Mouse (Mus musculus): ENCODE data around the gene Acsl5. TPM values are rescaled to one million over a fixed set of nuclear protein-coding genes. Genes with fewer than 3 reads are reported as not detected.
A peak's percentile ranks its signal among the peaks of the same experiment; 100 is the strongest.

Gene Acsl5
- total RNA-seq, 2 experiments from 2014 or later = 34.4 to 34.9 TPM

DNA sequence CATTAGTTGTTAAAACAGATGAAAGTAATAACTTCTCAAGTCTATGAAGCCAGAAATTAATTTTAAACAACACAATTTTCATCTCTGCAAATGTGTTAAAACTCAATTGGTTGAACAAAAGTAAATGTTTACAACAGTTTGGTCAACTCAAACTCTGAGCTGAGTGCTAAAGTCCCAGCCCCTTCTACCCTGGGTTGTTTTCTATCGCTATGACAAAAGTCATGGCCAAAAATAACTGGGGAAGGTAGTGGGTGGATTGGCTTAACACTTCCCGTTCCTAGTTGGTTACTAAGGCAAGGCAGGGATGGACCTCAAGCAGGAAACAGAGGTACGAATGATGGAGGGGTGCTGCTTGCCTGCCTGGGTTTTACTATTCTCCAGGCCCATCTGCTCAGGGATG is 25.0 kb downstream of the Acsl5 start:
- no peak for DNase-seq (ENCODE audit: low spot score in 2 of 2)

DNA sequence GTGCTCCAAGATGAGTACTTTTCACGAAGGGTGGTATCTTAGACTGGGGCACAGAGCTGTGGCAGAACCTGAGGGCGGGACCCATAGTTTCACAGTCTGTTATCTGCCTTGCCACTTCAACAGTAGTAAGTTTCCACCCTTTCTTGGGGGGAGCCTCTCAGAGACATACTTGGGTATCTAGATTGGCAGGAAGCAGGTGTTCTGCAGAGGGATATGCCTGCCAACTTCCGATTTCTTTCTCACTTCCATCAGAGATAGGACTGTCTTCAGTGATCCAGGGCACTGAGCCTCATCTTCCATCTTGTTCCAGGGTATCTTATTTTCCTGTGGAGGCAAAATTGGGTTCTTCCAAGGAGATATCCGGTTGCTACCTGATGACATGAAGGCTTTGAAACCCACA is 32.4 kb downstream of the Acsl5 start:
- DNase-seq (ENCODE audit: low spot score in 2 of 2) = no peak

DNA sequence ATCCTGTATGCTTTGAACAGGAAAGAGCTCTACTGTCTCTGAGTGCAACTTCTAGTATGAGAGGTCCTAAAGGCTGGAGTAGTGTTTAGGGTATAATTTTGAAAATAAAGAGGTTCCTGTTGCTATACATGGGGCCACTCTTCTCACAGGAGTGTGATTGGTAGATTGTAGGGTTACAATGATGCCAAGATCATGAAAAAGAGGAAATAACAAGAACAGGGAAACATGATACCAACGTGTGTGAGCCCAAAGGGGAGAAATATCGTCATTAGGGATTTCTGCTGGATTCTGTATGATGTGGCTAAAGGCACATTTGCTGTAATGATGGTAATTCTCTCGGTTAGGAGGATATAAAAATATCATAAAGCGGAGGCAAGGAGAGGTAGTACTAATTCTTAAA is 34.3 kb downstream of the Acsl5 start:
- DNase-seq (ENCODE audit: low spot score in 2 of 2) = no peak

GRCm38 (mm10) chr19:55288974-55289373 is 37.2 kb downstream of the Acsl5 start:
- DNase-seq (ENCODE audit: low spot score in 2 of 2) = no peak

- no peak for DNase-seq (ENCODE audit: low spot score in 2 of 2)
Observed at GRCm38 (mm10) chr19:55290621-55291270, 39.0 kb downstream of the Acsl5 start.

GRCm38 (mm10) chr19:55292210-55292850 is 40.6 kb downstream of the Acsl5 start:
- no peak for DNase-seq (ENCODE audit: low spot score in 2 of 2)

GRCm38 (mm10) chr19:55293175-55293574 is 41.4 kb downstream of the Acsl5 start:
- no peak for DNase-seq (ENCODE audit: low spot score in 2 of 2)

DNA sequence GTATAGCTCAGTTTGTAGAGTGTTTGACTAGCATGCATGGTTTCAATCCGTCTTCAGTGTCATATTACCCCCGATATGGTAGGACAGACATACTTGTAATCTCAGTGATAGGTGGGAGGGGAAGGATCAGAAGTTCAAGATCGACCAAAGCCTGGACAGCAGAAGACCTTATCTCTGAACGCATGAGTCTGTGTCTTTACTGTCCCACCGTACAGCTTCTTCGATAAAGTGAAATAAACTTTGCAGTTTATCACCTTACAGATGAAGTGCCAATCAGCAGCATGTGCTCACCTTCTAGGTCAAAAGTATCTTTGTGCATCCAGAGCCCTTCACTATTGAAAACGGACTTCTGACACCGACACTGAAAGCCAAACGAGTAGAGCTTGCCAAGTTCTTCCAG is 43.3 kb downstream of the Acsl5 start:
- DNase-seq (ENCODE audit: low spot score in 2 of 2) = no peak

DNA sequence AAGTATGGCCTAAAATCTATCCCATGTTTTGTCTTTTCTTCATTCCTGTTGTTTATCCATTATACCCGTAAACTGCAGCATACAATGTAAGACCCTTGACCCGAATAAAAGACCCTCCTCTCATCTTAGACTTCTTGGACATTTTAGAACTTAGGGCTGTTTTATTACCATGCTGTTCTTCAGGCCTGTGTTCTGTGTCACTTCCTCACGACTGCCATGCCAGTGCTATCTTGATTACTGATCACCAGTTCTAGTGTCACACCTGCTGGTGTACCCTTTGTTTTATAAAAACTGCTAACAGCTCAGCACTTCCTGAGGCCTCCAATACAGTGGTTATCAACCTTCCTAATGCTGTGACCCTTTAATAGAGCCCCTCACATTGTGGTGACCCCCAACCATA is 43.8 kb downstream of the Acsl5 start:
- DNase-seq (ENCODE audit: low spot score in 2 of 2) = no peak

DNA sequence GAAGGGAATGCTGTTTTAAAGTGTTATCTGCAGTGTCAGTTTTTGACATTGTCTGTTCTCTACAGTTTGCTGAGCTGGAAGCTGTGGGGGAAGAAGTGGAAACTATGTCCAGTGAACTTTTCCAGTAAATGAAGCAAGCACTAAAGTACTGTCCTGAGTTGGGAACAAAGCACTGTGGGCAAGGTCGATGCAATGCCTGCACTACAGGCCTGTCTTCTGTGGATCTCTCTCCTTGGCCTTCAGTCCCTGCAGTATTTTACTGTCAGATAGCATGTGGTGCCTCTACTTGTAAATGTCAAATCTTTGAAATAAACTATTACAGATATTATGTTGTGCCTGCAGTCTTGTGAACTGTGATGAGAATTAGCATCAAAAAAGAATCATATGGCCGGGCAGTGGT is 44.6 kb downstream of the Acsl5 start:
- no peak for DNase-seq (ENCODE audit: low spot score in 2 of 2)

DNA sequence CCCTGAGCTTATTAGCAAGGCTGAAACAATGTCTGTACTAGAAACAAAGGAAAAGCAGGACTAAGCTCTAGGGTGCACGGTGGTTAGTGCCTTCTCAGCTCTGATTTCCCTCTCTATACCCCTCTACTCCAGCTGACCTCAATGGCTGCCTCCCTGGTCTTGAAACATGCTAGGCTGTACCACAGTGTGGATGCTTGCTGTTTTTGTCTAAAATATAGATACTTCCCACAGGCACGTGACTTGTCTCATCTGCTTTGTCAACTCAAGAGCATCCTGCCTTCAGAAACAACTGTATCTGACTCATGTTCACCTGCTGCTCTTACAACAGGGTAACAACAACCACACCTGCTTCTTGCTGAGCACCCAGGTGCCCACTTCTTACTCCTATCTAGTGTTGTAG is 45.8 kb downstream of the Acsl5 start:
- no peak for DNase-seq (ENCODE audit: low spot score in 2 of 2)

DNA sequence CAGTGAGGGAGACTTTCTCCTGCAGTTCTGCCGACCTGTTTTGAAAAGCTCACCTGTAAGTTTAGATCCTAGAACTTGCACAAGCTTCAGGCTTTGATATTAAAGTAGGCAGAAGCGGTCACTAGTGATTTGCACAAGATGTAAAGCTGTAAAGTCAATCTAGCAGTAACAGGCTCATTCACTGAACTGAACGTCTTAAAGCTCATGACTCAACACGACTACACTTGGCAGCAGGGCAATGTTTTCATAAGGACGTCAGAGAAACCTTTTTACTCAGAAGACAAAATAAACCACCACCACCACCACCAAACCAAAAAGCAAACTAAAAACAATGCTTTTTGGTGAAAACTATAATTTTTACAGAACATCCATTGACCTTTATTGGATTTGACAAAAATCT is 46.2 kb downstream of the Acsl5 start:
- no peak for DNase-seq (ENCODE audit: low spot score in 2 of 2)

GRCm38 (mm10) chr19:55299378-55299777 is 47.6 kb downstream of the Acsl5 start:
- no peak for DNase-seq (ENCODE audit: low spot score in 2 of 2)

DNA sequence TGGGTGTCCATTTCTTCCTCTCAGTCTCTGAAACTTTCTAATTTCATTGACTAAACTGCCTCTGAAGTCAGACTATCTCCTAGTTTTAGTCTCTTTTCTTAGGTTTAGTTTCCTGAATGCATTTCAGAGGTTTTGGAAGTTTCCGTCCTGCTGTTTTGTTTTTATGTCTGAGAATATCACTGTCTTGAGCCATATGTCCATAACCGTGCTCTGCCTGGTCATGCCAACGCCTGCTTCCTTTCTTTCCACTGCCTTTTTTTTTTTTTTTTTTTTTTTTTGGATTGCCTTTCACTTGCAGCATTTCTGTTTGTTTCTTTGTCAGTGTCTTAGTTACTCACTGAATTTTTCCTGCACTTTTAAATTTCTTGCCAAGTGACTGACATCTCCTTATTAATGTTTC is 48.8 kb downstream of the Acsl5 start:
- no peak for DNase-seq (ENCODE audit: low spot score in 2 of 2)

DNA sequence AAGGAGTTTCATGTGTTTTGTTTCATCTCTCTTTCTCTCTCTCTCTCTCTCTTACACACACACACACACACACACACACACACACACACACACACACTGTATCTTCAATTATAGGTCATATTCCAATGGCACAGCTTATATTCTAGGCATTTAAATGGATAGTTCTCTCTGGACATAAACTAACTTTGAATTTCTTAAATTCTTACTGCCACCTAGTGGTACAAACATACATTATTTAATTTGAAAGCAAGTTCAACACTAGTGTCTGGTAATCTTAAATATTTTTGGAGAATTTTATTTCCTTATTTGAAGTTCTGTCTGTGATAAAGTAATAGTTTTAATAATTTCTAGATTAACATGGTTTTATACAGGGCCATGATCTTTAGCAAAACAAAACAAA is 53.3 kb downstream of the Acsl5 start:
- DNase-seq (ENCODE audit: low spot score in 2 of 2) = no peak

- DNase-seq (ENCODE audit: low spot score in 2 of 2) = no peak
Observed at GRCm38 (mm10) chr19:55311874-55312273, 60.1 kb downstream of the Acsl5 start.

- DNase-seq (ENCODE audit: low spot score in 2 of 2) = no peak
Observed at GRCm38 (mm10) chr19:55313649-55314048, 61.9 kb downstream of the Acsl5 start.

DNA sequence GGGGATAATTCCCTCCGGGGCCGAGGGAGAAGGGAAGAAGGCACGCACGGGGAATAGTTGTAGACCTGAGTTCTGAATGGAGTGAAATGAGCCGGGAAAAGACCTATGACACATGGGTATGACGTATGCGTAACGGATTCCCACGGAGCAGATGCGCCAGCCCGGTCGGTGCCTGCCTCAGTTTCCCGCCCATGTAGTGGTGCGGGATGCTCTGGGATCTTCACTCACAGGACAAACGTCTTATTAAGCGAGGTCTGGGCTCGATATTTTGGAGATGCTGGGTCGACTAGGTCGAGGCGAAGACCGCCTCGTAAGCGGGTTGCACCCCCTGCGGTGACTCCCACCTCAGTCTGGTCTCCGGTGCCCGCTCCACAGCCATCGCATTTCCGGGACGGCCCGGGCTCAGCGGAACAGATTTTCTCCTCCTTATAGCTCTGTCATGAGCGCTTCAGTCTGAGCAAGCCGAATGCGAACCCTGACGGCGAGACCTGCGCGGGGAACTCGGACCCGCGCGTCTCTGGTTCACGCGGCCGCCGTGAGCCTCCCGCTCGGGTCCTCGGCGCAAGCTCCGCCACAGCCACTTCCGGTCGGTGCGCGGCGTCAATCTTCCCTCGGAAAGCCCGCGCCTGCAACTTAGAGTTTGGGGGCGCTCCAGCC is 63.8 kb downstream of the Acsl5 start, which contains the start of gene Zdhhc6:
Zdhhc6 (minus strand) TSS at position 581 of the 657 bp plus-strand sequence.
- peak; percentile 70 to 82 for DNase-seq (ENCODE audit: low spot score in 2 of 2)

- DNase-seq (ENCODE audit: low spot score in 2 of 2) = peak; percentile 82 to 93
Observed at GRCm38 (mm10) chr19:55316109-55316714, 64.5 kb downstream of the Acsl5 start, which contains the start of gene Vti1a. Vti1a (plus strand) TSS chr19:55316295.

DNA sequence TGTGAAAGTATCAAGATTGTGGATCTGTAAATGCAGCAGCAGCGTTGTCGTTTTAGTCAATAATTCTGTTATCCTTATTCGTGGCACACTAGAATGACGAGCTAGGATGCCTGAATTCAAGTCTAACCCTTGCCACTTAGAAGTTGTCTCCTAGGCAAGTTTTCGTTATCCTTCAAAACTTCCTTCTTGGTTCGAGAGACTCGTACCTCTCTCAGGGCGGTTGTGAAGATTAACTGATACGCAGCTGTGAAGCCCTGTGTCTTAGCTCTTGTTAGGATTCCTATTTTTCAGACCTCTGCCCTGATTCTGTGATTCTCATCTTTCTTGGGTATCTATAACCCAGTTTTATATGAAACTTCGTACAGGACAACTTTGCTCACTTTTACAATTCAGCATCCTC is 65.2 kb downstream of the Acsl5 start:
- DNase-seq (ENCODE audit: low spot score in 2 of 2) = no peak

DNA sequence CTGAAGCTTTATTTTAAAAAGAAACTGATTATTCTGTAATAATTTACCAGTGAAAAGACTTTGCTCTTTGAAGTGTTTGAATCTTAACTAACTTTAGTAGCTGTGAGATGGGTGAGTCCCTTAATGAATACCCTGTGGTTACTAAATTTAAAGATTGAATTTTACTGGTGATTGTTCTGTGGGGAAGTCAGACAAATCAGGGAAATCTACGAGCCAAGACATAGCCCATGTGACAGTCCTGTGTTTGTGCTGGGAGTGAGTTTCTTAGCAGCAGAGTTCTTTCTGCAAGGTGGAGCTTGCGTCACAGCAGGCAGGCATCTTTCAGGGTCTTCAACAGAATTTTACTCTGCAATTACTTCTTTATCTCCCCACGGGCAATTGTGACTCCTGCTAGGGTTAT is 67.3 kb downstream of the Acsl5 start:
- DNase-seq (ENCODE audit: low spot score in 2 of 2) = no peak

GRCm38 (mm10) chr19:55319521-55319920 is 67.8 kb downstream of the Acsl5 start:
- no peak for DNase-seq (ENCODE audit: low spot score in 2 of 2)
